Mouse (Mus musculus) bone marrow, adult 2 months (tissue): ENCODE results near the gene Ssc5d.

ENCODE experiments used
- CTCF ChIP-seq: fragments of 200-500 bp; IDR thresholded peaks from 2 replicates; pipeline ENCODE4 v1.5.1; 2011; ENCODE audit warnings: low read length, control low read depth; ENCODE audit not compliant: control insufficient read depth, insufficient read depth
- POLR2A ChIP-seq: fragments of 200-500 bp; IDR thresholded peaks from 2 replicates; pipeline ENCODE4 v1.6.1; 2011; ENCODE audit warnings: low read depth, mild to moderate bottlenecking, control low read depth, low read length, borderline replicate concordance; ENCODE audit not compliant: control insufficient read depth

- TF ChIP-seq CTCF (no peak), POLR2A (no peak)
Observed at GRCm38 (mm10) chr7:4926849-4927248, 1.3 kb downstream of the Ssc5d start.
